Mouse (Mus musculus) thymus, postnatal 25 days (tissue): ENCODE data around the gene Tbx20.

Experiments used
- DNase-seq: peaks from one replicate; pipeline ENCODE4 v3.0.0; 2022

Gene Tbx20

DNA sequence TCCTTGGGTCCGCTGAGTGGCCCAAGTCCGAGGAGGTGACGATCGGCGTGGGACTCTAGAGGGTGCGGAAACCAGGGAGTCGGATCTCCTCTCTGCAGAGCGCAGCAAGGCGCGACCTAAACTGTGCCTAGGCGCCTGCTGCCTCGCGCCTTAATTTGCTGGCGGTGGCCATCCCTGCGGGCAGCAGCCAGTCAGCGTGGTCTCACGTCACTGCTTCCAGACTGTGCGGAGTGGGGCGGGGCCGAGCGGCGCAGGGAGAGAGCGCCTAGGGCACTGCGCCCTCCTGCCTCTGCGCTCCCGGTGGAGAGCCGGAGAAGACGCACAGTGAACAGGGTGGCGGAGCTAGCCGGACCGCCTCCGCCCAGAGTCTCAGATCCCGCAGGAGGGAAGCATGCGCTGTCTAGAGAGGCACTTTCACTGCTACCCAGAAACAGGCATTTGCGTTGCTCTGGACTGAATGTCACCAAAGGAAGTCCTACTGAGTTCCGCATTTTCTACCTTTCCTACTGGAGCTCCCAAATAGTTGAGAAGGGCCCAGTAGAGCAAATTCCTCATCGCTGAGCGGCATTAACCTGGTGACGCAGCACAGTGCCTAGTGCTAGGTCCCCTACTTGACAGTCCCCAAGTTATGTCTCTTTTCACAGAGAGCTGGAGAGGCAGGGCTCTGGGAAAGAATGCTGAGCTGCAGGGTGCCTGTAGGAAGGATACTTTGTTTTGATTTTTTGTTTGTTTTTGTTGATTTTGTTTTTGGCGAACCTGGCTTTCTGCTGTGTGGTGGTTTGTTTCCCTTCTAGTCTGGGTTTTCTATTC is at the start of gene Tbx20:
TSS of gene Tbx20 (minus strand) at position 144 of the 810 bp plus-strand sequence.
- no peak for DNase-seq

DNA sequence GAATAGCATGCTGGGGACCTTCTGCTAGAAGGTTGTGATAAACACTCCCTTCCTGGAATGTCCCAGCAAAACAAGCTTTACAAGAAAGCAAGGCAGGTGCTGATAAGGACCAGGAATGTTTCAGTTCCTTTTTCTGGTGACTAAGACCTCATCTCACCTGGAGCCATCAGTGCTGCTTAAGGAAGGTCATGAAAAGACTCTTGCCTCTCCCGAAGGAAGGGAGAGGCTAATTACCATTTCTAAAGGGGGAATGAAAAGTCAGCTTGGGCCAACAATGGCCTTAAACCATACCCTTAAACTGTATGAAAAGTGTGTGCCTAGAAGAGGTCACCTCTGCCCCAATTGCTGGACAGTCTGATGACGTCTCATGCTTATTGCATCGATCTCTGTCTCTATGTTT is 44.4 kb upstream of the Tbx20 start:
- no peak for DNase-seq

DNA sequence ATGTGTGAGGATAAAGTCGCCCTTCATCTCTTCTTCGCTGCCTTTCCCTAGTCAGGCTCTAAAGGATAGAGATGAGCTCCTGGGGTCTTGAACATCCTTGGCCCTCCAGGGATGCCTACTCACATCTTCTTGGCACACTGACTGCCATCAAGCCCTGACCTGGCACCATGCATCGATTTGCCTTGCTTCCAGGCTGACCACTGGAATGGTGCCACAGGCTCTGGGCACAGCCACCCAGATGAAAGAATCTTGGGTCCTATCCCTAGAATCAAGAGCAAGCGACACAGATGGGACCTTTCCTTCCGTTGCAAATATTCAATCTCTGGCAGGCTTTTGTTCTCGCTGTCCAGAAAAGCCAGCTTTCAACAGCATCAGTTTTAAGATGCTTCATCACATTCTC is 38.4 kb upstream of the Tbx20 start:
- no peak for DNase-seq

DNA sequence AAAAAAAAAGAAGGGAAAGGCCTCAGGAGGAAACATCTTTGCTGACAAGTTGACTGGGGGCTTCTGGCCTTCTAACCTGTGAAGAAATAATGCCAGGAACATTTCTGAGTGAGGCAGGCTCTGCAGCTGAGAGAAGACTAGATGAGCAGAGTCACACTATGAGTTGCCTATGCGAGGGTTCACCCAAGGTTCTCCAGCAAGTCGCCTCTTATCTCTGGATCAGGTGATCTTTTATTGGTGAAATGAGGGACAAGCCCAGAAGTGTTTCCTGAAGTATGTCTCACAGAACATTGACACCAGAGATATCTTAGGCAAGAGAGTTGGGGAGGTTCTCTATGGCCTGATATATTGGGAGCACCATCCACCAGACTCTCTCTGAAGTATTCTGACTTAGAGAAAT is 18.0 kb upstream of the Tbx20 start:
- DNase-seq, result no peak

GRCm38 (mm10) chr9:24789396-24789795 is 15.3 kb upstream of the Tbx20 start:
- no peak for DNase-seq

DNA sequence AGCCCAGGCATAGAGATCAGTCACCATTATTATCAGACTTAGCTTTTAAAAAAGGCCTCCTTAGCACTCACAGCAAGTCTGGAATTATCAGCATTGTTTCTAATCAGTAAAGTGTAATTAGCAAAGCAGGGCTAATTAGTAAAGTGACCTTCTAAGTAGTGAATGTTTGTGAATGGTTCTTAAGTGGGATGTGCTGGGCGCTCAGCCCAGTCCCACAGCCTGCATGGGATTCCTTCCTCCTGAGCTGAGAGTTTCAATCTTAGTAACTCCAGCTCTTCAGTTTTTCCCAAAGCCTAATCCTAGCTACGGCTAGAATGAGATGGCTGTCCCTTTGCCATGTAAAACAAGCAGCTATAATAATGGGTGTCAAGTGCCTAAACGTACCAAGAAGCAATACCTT is 8.2 kb upstream of the Tbx20 start:
- no peak for DNase-seq

- no peak for DNase-seq
Observed at GRCm38 (mm10) chr9:24780929-24781441, 6.9 kb upstream of the Tbx20 start.

GRCm38 (mm10) chr9:24780391-24780928 is 6.4 kb upstream of the Tbx20 start:
- DNase-seq, result no peak

DNA sequence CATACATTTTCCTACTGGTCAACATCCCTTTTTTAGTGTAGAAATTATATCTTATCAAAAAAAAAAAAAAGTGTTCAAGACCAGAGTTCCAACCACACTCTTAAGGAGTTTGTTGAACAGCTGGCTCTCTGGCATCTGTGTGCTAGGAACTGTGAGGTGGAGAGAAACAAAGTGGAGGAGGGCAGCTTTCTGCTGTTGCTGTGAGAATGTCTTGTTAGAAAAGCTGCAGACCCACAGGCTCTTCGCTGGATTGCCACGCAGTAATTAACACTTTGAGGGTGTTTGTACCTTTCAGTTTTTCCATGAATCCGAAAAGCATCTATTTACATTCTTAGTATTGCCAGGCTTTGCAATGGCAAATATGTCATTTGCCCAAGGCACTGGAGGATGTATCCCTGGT is 5.9 kb upstream of the Tbx20 start:
- no peak for DNase-seq

DNA sequence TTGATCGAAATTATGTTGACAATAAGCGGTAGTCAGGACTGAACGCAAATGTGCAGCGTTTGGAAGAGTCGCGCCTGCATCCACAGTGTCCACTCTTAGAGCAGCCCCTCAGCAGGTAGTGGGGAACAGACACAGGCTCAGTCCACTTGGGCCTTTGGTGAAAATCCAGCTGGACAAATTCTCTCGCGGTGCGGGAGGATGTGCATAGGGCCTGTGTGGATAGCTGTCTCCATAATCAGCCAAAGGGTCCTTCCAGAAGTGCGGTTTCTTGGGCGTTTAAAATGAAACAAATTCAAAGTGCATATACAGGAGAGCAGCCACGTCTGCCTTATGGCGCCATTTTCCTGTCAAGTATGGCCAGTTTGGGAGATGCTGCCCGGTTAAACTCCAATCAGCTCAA is 4.5 kb upstream of the Tbx20 start:
- no peak for DNase-seq

DNA sequence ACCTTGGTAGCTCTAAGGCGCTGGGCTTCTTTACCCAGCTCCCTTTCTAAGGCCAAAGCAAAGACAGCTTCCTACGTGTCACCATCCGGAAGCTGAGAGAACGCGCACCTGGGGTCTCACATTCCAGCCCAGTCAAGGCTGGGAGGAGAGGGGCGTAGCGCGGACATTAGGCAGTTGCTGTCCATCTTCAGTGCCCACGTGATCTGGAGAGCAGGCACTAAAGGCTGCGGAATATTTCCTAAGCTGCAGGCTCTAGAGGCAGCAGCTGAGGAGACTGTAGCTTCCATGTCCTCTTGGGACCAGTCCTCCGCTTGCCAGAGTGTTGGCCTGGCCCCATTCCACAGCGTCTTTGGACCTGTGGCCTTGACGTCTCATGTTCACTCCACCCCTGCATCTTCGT is 3.9 kb upstream of the Tbx20 start:
- DNase-seq, result no peak

DNA sequence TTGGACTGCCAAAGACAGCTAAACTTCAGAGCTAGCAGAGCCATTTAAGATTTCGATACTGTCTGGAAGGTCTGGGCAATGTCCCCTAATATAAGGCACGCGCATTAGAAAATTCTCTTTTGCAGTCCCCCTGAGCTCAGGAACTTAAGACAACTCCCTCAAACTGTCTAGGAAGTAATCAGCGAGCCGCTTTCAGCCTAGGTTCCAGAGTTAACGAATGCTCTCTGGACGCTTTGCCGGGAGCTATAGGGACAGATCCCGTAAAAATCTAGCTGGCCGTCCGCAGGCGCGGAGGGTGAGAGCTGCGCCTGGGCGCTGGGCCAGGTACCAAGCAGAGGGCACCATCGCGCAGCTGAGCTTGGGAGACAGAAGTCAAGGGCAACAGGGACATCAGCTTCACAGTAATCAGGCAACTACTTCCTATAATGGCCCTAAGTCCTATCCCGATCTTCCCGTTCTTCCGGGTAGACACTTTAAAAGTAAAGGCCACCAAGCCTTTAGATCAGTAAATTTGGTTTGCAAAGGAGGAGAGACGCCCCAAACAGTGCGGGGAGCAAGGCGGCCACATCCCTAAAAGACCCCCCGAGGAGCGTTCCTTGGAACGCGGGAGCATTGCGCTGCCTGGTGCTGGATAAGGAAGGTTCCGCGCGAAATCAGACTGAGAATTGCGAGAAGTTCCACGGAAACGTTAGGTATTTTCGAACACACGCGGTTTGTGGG is 3.2 kb upstream of the Tbx20 start:
- no peak for DNase-seq

DNA sequence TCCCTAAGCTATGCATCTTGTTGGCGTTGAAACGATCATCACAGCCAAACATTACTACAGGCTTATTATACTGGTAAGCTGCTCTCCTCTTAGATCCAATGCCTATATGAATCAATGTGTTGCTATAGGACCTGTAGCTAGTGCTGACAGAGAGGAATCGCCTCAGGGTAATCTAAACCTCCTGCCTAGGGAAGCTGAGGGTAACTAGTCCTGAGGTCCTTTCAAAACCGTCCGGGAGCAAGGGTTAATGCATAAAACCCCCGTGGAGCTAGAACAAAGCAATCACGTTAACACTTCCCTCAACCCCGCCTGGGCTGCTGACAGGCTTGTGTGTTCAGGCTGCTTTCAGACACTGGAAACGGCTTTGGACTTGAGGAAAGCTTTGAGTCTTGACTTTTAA is 2.4 kb upstream of the Tbx20 start:
- DNase-seq, result no peak

DNA sequence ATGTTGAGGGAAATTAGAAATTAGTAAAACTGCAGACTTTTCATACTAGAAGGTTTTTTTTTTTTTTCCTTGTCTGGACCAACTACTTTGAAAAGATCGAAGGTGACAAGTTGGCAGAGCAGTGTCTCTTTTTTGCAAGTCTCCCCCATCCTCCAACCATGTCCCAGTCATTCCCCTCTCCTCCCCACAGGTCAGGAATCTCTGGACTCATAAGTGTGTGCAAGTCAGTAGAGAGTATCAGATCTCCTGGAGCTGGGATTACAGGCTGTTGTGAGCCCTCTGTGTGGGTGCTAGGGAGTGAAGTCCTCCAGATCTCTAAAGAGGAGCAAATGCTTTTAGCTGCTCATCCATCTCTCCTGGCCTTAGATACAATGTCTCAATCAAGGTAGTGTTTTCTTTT is 1.5 kb upstream of the Tbx20 start:
- DNase-seq, result no peak

DNA sequence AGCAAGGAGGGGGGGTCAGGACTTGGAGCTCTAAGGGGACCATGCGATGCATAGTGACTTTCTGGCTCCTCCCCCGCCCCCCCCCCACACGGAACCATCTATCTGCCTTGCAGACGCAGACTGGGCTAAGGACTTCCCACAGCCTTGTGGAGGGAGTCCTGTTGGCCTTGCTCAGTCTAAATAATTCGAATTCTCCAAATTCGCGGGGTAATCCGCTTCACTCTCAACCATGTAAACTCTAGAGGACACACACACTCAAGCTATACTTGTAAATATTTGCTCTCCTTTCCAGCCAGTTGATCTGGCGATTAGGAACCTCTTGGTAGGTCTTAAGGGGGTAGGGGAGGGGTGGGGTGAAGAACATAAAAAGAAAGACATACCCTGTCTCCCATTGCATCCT is 898 bp upstream of the Tbx20 start:
- no peak for DNase-seq

DNA sequence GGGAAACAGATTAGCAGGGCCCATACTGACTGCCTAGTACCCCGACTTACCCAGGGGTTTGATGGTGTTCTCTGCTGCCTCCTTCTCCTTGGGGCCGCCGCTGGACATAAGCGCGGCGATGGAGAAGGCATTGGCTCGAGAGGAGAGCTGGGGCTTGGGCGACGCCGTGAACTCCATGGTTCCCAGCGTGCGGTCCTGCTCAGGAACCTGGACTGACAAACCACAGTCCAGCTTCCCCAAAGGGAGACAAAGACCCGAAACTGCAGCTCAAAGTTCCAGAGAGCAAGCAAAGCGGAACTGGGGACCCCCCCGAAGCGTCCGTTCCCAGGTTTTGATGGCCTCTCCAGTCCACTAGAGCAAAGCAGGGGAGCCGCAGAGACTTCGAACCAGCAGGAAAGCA is 434 bp downstream of the Tbx20 start:
- no peak for DNase-seq

DNA sequence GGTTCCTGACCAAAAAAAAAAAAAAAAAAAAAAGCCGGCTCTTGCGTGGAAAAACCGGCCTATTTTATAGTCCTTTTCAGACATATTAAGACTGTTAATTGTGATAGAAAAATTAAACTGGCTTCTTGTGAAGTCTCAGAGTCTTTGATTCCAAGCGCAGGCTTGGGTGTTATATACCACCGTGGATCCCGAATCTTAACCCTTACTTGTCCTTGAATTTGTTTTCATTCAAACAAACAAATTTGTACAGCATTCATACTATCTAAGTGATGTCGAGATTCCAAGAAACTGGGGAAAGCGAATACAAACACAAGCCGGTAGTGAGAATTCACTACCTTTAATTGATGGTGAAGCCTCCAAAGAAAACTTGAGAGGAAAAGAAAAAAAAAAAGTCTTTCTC is 932 bp downstream of the Tbx20 start:
- no peak for DNase-seq

- no peak for DNase-seq
Observed at GRCm38 (mm10) chr9:24772431-24773120, 1.5 kb downstream of the Tbx20 start.

DNA sequence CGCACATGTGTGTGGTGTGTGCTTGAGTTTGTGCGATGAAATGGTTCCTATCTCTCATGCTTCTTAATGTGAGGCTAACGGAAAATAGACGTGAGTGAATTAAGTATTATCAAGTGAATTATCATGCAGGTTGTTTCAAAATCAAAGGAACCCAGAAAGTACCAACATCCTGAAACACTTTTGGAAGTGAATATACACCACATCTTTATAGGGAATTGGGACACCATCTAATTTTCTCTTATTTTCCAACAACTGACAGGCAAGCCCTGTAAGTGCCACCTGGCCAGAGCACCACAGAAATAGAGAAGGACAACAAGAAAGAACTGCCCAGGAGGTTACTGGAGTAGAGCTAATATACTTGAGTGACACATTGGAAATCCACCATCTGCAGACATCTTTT is 2.4 kb downstream of the Tbx20 start:
- DNase-seq, result no peak

- DNase-seq, result no peak
Observed at GRCm38 (mm10) chr9:24770941-24771405, 3.1 kb downstream of the Tbx20 start.

GRCm38 (mm10) chr9:24770149-24770940 is 3.8 kb downstream of the Tbx20 start:
- no peak for DNase-seq

DNA sequence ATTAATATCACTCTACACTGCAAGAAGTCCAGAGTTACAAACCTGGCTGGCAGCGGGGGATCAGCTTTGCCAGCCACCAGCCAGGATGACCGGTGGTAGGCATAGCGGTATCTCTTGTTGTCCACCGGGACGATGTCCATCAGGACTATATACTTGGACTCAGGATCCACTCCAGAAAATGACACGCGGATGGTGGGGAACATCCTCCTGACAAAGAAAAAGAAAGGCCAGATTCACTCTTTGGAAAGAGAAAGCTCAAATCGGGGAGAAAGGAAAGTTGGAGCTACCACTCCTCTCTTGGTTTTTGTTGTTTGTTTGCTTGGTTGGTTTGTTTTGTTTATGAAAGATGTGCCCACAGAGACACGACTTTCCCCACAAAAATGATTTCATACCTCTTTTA is 4.5 kb downstream of the Tbx20 start:
- no peak for DNase-seq

DNA sequence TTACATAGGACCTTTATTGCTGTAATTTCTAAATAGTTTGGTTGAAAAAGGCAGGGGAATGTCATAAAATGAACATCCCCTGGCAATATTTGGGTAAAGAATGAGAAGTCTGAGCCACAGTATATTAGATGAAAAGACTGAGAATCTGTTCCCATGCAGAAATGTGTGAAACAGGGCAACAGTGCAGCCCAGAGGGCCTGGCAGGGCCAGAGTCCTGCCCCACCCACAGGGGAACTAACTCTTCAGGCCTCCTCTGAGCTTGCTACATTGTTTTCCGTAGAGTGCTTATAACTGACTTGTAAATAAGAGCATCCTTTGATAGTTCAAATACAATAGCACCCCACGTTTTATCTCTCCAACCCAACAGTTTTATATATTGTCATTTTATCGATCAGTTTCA is 7.0 kb downstream of the Tbx20 start:
- no peak for DNase-seq
